8 mouse cellular contexts compared by ENCODE assay signal in genomic region chr2:34913218-34914068, GRCm38 (mm10). TPM values are rescaled to one million over a fixed set of nuclear protein-coding genes. Genes with fewer than 3 reads are reported as not detected.
DNase-seq lines count a peak whose midpoint lies in the region; ATAC-seq and TF ChIP-seq lines count a peak whose summit lies in the region.

Phf19 (minus strand) TSS chr2:34914026.

- peaks cover 18% of the 10 kb centered on the region for H3K36me3 ChIP-seq in intestine, postnatal 0 days (ENCODE audit: control insufficient read depth, insufficient read depth)
- H3K36me3 ChIP-seq in megakaryocyte, embryonic 14.5 days (replicated peaks; ENCODE audit: low read length) = peaks cover 9% of the 10 kb centered on the region

- ATAC-seq in intestine, postnatal 0 days = peak; percentile 35; the same call in 1 of the 2 replicates

- H3K27ac ChIP-seq in brown adipose tissue, adult 24 weeks (replicated peaks; ENCODE audit: low read depth, low read length) = no peak within 1 kb of the TSS
- peak within 1 kb of the TSS; percentile 21; the same call in 1 of the 2 replicates for H3K27ac ChIP-seq in intestine, postnatal 0 days (ENCODE audit: low read depth, low read length)

- no peaks in the 10 kb centered on the region for H3K27me3 ChIP-seq in intestine, postnatal 0 days (replicated peaks; ENCODE audit: control insufficient read depth, insufficient read depth, low read length)
- H3K27me3 ChIP-seq in megakaryocyte, embryonic 14.5 days (replicated peaks) = peaks cover 77% of the 10 kb centered on the region

- H3K9me3 ChIP-seq in intestine, postnatal 0 days (ENCODE audit: control insufficient read depth) = no peaks in the 10 kb centered on the region
- 0 out of 2 replicates have a peak, but pooled peaks cover 3% of the 10 kb centered on the region for H3K9me3 ChIP-seq in megakaryocyte, embryonic 14.5 days

- no peaks in the 10 kb centered on the region for H3K4me1 ChIP-seq in brown adipose tissue, adult 24 weeks (ENCODE audit: control insufficient read depth, insufficient read depth, insufficient read length, low read length)
- H3K4me1 ChIP-seq in intestine, postnatal 0 days (replicated peaks; ENCODE audit: control insufficient read depth, insufficient read depth, low read length) = no peaks in the 10 kb centered on the region
- H3K4me1 ChIP-seq in megakaryocyte, embryonic 14.5 days = peaks cover 27% of the 10 kb centered on the region

- TF ChIP-seq CTCF in intestine, postnatal 0 days (IDR thresholded peaks at IDR 0.05; ENCODE audit: low read depth) = no peak; the same call in 1 of the 2 replicates

- H3K9ac ChIP-seq in intestine, postnatal 0 days (ENCODE audit: low read depth, low read length) = peak within 1 kb of the TSS; percentile 60

- peak within 1 kb of the TSS; percentile 96 for H3K4me2 ChIP-seq in intestine, postnatal 0 days (replicated peaks; ENCODE audit: low read depth)

- peak within 1 kb of the TSS; percentile 73 for H3K4me3 ChIP-seq in brown adipose tissue, adult 24 weeks (ENCODE audit: insufficient read depth, low read depth, low read length)
- H3K4me3 ChIP-seq in intestine, postnatal 0 days (ENCODE audit: low read depth, low read length) = peak within 1 kb of the TSS; percentile 69
- H3K4me3 ChIP-seq in megakaryocyte, embryonic 14.5 days (replicated peaks) = peak within 1 kb of the TSS; percentile 92

- under 1% methylated on average over 61 of the region's 64 CpGs for WGBS in intestine, postnatal 0 days

- DNase-seq in gastrocnemius, postnatal 10 days = peak; percentile 57
- DNase-seq in gastrocnemius, adult 8-10 months (ENCODE audit: low spot score in 2 of 2) = no peak
- DNase-seq in heart, adult 18-20 months = peak; percentile 61 to 69
- DNase-seq in spleen, postnatal 4 days (ENCODE audit: low spot score in 2 of 2) = peak; percentile 64 to 83
- DNase-seq in adipocyte (ENCODE audit: low spot score) = no peak

RNA-seq across cellular contexts. Expression of gene Phf19, which starts in this region (rescaled TPM):
- total RNA-seq in gastrocnemius, postnatal 10 days (2021) = 1 to 10 TPM; 3.9 to 4.7 TPM
- 1 to 10 TPM in 1 of 4 experiments, under 1 TPM in 3; 0.29 to 1.1 (median 0.46) TPM for total RNA-seq in gastrocnemius, adult 8-10 months (2022)
- polyA plus RNA-seq in brown adipose tissue, adult 24 weeks (2012; ENCODE audit: insufficient read depth, insufficient read length, missing spikeins) = 2.3 and 2.4 TPM in 2 replicates
- under 1 TPM; 0.93 to 0.99 TPM for total RNA-seq in heart, adult 18-20 months (2021)
- 2.7 and 2.9 TPM in 2 replicates for polyA plus RNA-seq in intestine, postnatal 0 days (2015; fragmentation: Nextera tagmentation; extraction: Ambion mirVana)
- 1.2 TPM in 1 of 2 replicates, not detected in the other for polyA plus RNA-seq in megakaryocyte, embryonic 14.5 days (2012; ENCODE audit: insufficient read depth, low replicate concordance)

Comparison
In these comparisons a context has a peak if more than half of its experiments do, and no peak if none do; other contexts are left out.
1. DNase-seq: peak in gastrocnemius, postnatal 10 days (single experiment) and spleen, postnatal 4 days (2 of 2); none in gastrocnemius, adult 8-10 months (0 of 2) and adipocyte (single experiment).
2. Peak in DNase-seq in heart, adult 18-20 months; RNA of the gene not detected or under 1 TPM.
3. Peak in every context shown above with its lines, with median percentiles within 50 percentile points of each other: H3K4me3 ChIP-seq.